ENCODE assay signal across 14 mouse cellular contexts in the genomic region with DNA sequence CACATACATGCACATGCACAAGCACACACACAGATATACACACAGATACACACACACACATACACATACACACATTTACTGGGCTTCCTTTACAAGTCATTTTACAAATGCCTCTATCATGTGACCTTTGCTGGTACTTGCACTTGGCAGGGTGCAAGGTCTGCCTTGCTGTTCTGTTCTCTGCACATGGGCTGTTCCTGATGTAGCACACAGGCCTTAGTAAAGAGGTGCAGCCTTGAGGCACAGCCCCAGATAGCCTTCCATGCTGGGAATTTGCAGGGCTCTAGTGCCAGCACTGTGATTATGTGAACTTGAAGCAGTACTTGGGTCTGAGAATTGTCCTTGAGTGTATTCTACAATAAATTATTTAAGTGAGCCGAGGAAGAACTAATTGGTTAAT.
"Had no signal": no experiment of that assay in that cellular context is flagged by ENCODE, and none has a peak within 500 bp of the region (broad histone marks: within the 10 kb centered on the region; RNA-seq: fewer than 3 reads in every experiment).

No protein-coding gene starts in this region.

- ATAC-seq: midbrain, embryonic 13.5 days; midbrain, embryonic 15.5 days had no signal

- H3K27ac ChIP-seq: macrophage; midbrain, embryonic 13.5 days; midbrain, embryonic 15.5 days; neural tube, embryonic 12.5 days; stomach, embryonic 15.5 days; stomach, postnatal 0 days had no signal

- H3K27me3 ChIP-seq: megakaryocyte, embryonic 14.5 days; midbrain, embryonic 13.5 days; midbrain, embryonic 15.5 days; neural tube, embryonic 12.5 days; stomach, embryonic 15.5 days had no signal

- H3K9ac ChIP-seq: lung, embryonic 14.5 days; midbrain, embryonic 13.5 days; midbrain, embryonic 15.5 days; neural tube, embryonic 12.5 days; stomach, embryonic 15.5 days had no signal

- DNase-seq: lung, embryonic 14.5 days; lung, postnatal 10 days; right cerebral cortex, postnatal 14 days; thymus, adult 2 months; thymus, postnatal 25 days; thymus, postnatal 4 days had no signal

- H3K4me2 ChIP-seq: lung, embryonic 14.5 days; midbrain, embryonic 11.5 days; midbrain, embryonic 13.5 days; midbrain, embryonic 15.5 days; neural tube, embryonic 12.5 days; stomach, embryonic 15.5 days had no signal

- H3K9me3 ChIP-seq: megakaryocyte, embryonic 14.5 days; midbrain, embryonic 13.5 days; midbrain, embryonic 15.5 days; neural tube, embryonic 12.5 days; stomach, embryonic 15.5 days had no signal

- H3K36me3 ChIP-seq: midbrain, embryonic 13.5 days; midbrain, embryonic 15.5 days; neural tube, embryonic 12.5 days; stomach, embryonic 15.5 days had no signal

- H3K4me1 ChIP-seq: megakaryocyte, embryonic 14.5 days; midbrain, embryonic 15.5 days; neural tube, embryonic 12.5 days; stomach, embryonic 15.5 days had no signal

- H3K4me3 ChIP-seq: megakaryocyte, embryonic 14.5 days; midbrain, embryonic 13.5 days; midbrain, embryonic 15.5 days; neural tube, embryonic 12.5 days; stomach, embryonic 15.5 days had no signal
